Mouse (Mus musculus) MEL (cell line): Measurements from ENCODE around the gene Tomm20. TPM values are rescaled to one million over a fixed set of nuclear protein-coding genes. Genes with fewer than 3 reads are reported as not detected.

Source experiments
- DNase-seq: peaks from one replicate; pipeline ENCODE4 v3.0.0; 2011; ENCODE audit warnings: low read depth, low spot score
- H3K27ac ChIP-seq: 2 replicates; pipeline ENCODE4 v1.5.1; 2012; ENCODE audit warnings: low read depth, mild to moderate bottlenecking, control low read depth, low read length, moderate library complexity; ENCODE audit not compliant: control insufficient read depth
- H3K27me3 ChIP-seq, 2 experiments: fragments of 150-350 bp in 1 of 2; sonication (generic) in 1 of 2; 2 replicates each; pipeline ENCODE4 v1.6.1; 2012; ENCODE audit warnings: low read length in 2 of 2, mild to moderate bottlenecking in 2 of 2, improper control_type of control experiment in 1 of 2, moderate library complexity in 1 of 2; ENCODE audit not compliant: insufficient read depth in 2 of 2, control insufficient read depth in 1 of 2
- H3K36me3 ChIP-seq, 2 experiments: 2 replicates each; pipeline ENCODE4 v1.6.1; 2012 to 2014; ENCODE audit warnings: low read length in 2 of 2, improper control_type of control experiment in 1 of 2, inconsistent platforms in 1 of 2, mild to moderate bottlenecking in 1 of 2; ENCODE audit not compliant: insufficient read depth in 2 of 2, control insufficient read depth in 1 of 2
- H3K4me1 ChIP-seq, 2 experiments: fragments of 150-350 bp in 1 of 2; sonication (generic) in 1 of 2; 2 replicates each; pipeline ENCODE4 v1.6.1; 2012; ENCODE audit warnings: low read length in 2 of 2, improper control_type of control experiment in 1 of 2, mild to moderate bottlenecking in 1 of 2; ENCODE audit not compliant: insufficient read depth in 2 of 2, control insufficient read depth in 1 of 2
- H3K4me3 ChIP-seq, 2 experiments: fragments of 150-350 bp in 1 of 2; sonication (generic) in 1 of 2; 2 replicates each; pipeline ENCODE4 v1.5.1; 2012; ENCODE audit warnings: low read depth in 2 of 2, low read length in 2 of 2, mild to moderate bottlenecking in 2 of 2, moderate library complexity in 2 of 2, control low read depth in 1 of 2, improper control_type of control experiment in 1 of 2; ENCODE audit not compliant: control insufficient read depth in 1 of 2, insufficient read depth in 1 of 2
- H3K79me2 ChIP-seq: 2 replicates; pipeline ENCODE4 v1.6.1; 2012; ENCODE audit warnings: mild to moderate bottlenecking, low read length, moderate library complexity; ENCODE audit not compliant: control insufficient read depth, poor library complexity, insufficient read depth
- H3K9ac ChIP-seq: 2 replicates; pipeline ENCODE4 v1.6.1; 2012; ENCODE audit warnings: low read depth, mild to moderate bottlenecking, control low read depth, low read length, moderate library complexity; ENCODE audit not compliant: control insufficient read depth, poor library complexity, severe bottlenecking
- H3K9me3 ChIP-seq: fragments of 150-350 bp; sonication (generic); replicated peaks from 2 replicates; pipeline ENCODE4 v1.6.1; 2012; ENCODE audit warnings: mild to moderate bottlenecking, low read length, improper control_type of control experiment, moderate library complexity; ENCODE audit not compliant: insufficient read depth
- BHLHE40 ChIP-seq: IDR thresholded peaks from 2 replicates; pipeline ENCODE4 v1.6.1; 2012; ENCODE audit warnings: low read depth, mild to moderate bottlenecking, inconsistent platforms, low read length, improper control_type of control experiment, borderline replicate concordance
- CHD1 ChIP-seq: IDR thresholded peaks from 2 replicates; pipeline ENCODE4 v1.6.1; 2012; ENCODE audit warnings: low read depth, mild to moderate bottlenecking, inconsistent platforms, low read length, improper control_type of control experiment
- CTCF ChIP-seq, 3 experiments: IDR thresholded peaks in 2 of 3; conservative IDR thresholded peaks in 1 of 3; 2 replicates each; pipeline ENCODE4 v1.5.1; 2011 to 2012; ENCODE audit warnings: low read length in 3 of 3, low read depth in 2 of 3, mild to moderate bottlenecking in 2 of 3, improper control_type of control experiment in 1 of 3, inconsistent platforms in 1 of 3, mixed read lengths in 1 of 3, moderate library complexity in 1 of 3; ENCODE audit not compliant: control insufficient read depth in 1 of 3, insufficient read depth in 1 of 3, poor library complexity in 1 of 3, severe bottlenecking in 1 of 3
- ELF1 ChIP-seq: IDR thresholded peaks from 2 replicates; pipeline ENCODE4 v1.6.1; 2014; ENCODE audit warnings: low read depth, mild to moderate bottlenecking, inconsistent platforms, low read length, improper control_type of control experiment, moderate library complexity
- EP300 ChIP-seq, 2 experiments: IDR thresholded peaks; 2 replicates each; pipeline ENCODE4 v1.6.1; 2011; ENCODE audit warnings: improper control_type of control experiment in 2 of 2, low read length in 2 of 2, low read depth in 1 of 2, mild to moderate bottlenecking in 1 of 2
- ETS1 ChIP-seq: IDR thresholded peaks from 2 replicates; pipeline ENCODE4 v1.6.1; 2012; ENCODE audit warnings: low read depth, mild to moderate bottlenecking, inconsistent platforms, low read length, improper control_type of control experiment, moderate library complexity
- GABPA ChIP-seq: IDR thresholded peaks from 2 replicates; pipeline ENCODE4 v1.6.1; 2012; ENCODE audit warnings: low read depth, mild to moderate bottlenecking, inconsistent platforms, low read length, improper control_type of control experiment, moderate library complexity
- HCFC1 ChIP-seq: IDR thresholded peaks from 2 replicates; pipeline ENCODE4 v1.6.1; 2012; ENCODE audit warnings: low read depth, mild to moderate bottlenecking, inconsistent platforms, low read length, improper control_type of control experiment, moderate library complexity
- JUND ChIP-seq: IDR thresholded peaks from 2 replicates; pipeline ENCODE4 v1.6.1; 2011; ENCODE audit warnings: low read depth, mild to moderate bottlenecking, improper control_type of control experiment, low read length
- MAFK ChIP-seq: IDR thresholded peaks from 2 replicates; pipeline ENCODE4 v1.6.1; 2011; ENCODE audit warnings: low read depth, mild to moderate bottlenecking, low read length, improper control_type of control experiment, borderline replicate concordance
- MAX ChIP-seq: IDR thresholded peaks from 2 replicates; pipeline ENCODE4 v1.6.1; 2011; ENCODE audit warnings: low read length, improper control_type of control experiment
- MEF2A ChIP-seq: IDR thresholded peaks from 2 replicates; pipeline ENCODE4 v1.6.1; 2014; ENCODE audit warnings: low read depth, mild to moderate bottlenecking, inconsistent platforms, low read length, improper control_type of control experiment; ENCODE audit not compliant: poor library complexity, insufficient replicate concordance, severe bottlenecking; ENCODE audit errors: extremely low read depth
- MXI1 ChIP-seq: IDR thresholded peaks from 2 replicates; pipeline ENCODE4 v1.6.1; 2011; ENCODE audit warnings: mild to moderate bottlenecking, low read depth, low read length, improper control_type of control experiment
- MYC ChIP-seq: IDR thresholded peaks from 2 replicates; pipeline ENCODE4 v1.6.1; 2011; ENCODE audit warnings: low read depth, mild to moderate bottlenecking, low read length, improper control_type of control experiment, moderate library complexity
- POLR2A ChIP-seq, 2 experiments: IDR thresholded peaks; 2 replicates each; pipeline ENCODE4 v1.6.1; 2011 to 2012; ENCODE audit warnings: low read length in 2 of 2, mild to moderate bottlenecking in 2 of 2, control low read depth in 1 of 2, improper control_type of control experiment in 1 of 2, low read depth in 1 of 2, moderate library complexity in 1 of 2; ENCODE audit not compliant: control insufficient read depth in 1 of 2, insufficient read depth in 1 of 2, poor library complexity in 1 of 2
- POLR2AphosphoS2 ChIP-seq: IDR thresholded peaks from 2 replicates; pipeline ENCODE4 v1.6.1; 2011; ENCODE audit warnings: low read length, improper control_type of control experiment
- POLR2AphosphoS5 ChIP-seq: IDR thresholded peaks from 2 replicates; pipeline ENCODE4 v1.6.1; 2012; ENCODE audit warnings: low read depth, borderline replicate concordance, mild to moderate bottlenecking, inconsistent platforms, low read length, moderate library complexity, mixed read lengths
- RAD21 ChIP-seq: IDR thresholded peaks from 2 replicates; pipeline ENCODE4 v1.6.1; 2011; ENCODE audit warnings: mild to moderate bottlenecking, low read depth, low read length, improper control_type of control experiment
- RCOR1 ChIP-seq: IDR thresholded peaks from 2 replicates; pipeline ENCODE4 v1.6.1; 2012; ENCODE audit warnings: low read depth, mild to moderate bottlenecking, inconsistent platforms, low read length, improper control_type of control experiment
- SIN3A ChIP-seq: IDR thresholded peaks from 2 replicates; pipeline ENCODE4 v1.6.1; 2012; ENCODE audit warnings: low read length, improper control_type of control experiment, inconsistent platforms
- SMC3 ChIP-seq: IDR thresholded peaks from 2 replicates; pipeline ENCODE4 v1.6.1; 2011; ENCODE audit warnings: low read depth, low read length, improper control_type of control experiment
- TBP ChIP-seq: IDR thresholded peaks from 2 replicates; pipeline ENCODE4 v1.8.0; 2011; ENCODE audit warnings: low read depth, low read length, improper control_type of control experiment
- TCF12 ChIP-seq: IDR thresholded peaks from 2 replicates; pipeline ENCODE4 v1.6.1; 2014; ENCODE audit warnings: low read depth, mild to moderate bottlenecking, inconsistent platforms, low read length, improper control_type of control experiment, moderate library complexity
- USF1 ChIP-seq: IDR thresholded peaks from 2 replicates; pipeline ENCODE4 v1.6.1; 2014; ENCODE audit warnings: low read depth, mild to moderate bottlenecking, inconsistent platforms, low read length, improper control_type of control experiment, moderate library complexity
- USF2 ChIP-seq, 2 experiments: IDR thresholded peaks; 2 replicates each; pipeline ENCODE4 v1.6.1; 2011 to 2012; ENCODE audit warnings: improper control_type of control experiment in 2 of 2, low read length in 2 of 2, borderline replicate concordance in 1 of 2, inconsistent platforms in 1 of 2, low read depth in 1 of 2, mild to moderate bottlenecking in 1 of 2; ENCODE audit not compliant: insufficient read depth in 1 of 2
- ZKSCAN1 ChIP-seq: IDR thresholded peaks from 2 replicates; pipeline ENCODE4 v1.6.1; 2012; ENCODE audit warnings: low read depth, mild to moderate bottlenecking, inconsistent platforms, low read length, improper control_type of control experiment, moderate library complexity
- ZMIZ1 ChIP-seq: IDR thresholded peaks from 2 replicates; pipeline ENCODE4 v1.6.1; 2012; ENCODE audit warnings: low read depth, mild to moderate bottlenecking, inconsistent platforms, low read length, improper control_type of control experiment, moderate library complexity
- polyA plus RNA-seq, 2 experiments: library from polyadenylated mRNA; stranded (reverse) in 1 of 2; unstranded in 1 of 2; fragments of >175 nt in 1 of 2; fragments of >200 nt in 1 of 2; gene quantifications; 2 replicates each; pipeline versions ENCODE4 v1.2.1 to v1.2.4; 2012; ENCODE audit warnings: low replicate concordance in 2 of 2, low read depth in 1 of 2; ENCODE audit not compliant: insufficient read length in 2 of 2, insufficient read depth in 1 of 2, missing spikeins in 1 of 2
- total RNA-seq: library from RNA; depleted of rRNA; stranded (reverse); fragments of 300-350 nt; gene quantifications from 2 replicates; pipeline ENCODE4 v1.2.3, GENCODE M21; 2012

Gene Tomm20
- total and polyA plus RNA-seq, 3 experiments = 676 to 886 TPM; not detected in 1

DNA sequence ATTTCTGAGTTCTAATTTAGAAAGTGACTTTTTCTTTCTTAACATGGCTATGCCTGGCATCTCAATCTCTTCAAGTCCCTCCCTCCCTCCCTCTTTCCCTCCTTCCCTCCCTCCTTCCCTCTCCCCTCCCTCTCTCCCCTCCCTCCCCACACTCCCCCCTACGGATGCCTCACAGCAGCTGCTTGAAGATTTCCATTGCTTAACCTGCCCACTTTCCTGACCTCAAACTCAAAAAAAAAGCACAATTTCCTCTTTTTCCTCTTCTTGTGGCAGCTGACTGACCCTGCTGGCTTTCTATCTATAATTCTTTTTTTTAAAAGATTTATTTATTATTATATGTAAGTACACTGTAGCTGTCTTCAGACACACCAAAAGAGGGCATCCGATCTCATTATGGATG is 44.6 kb downstream of the Tomm20 start:
- Histone ChIP-seq H3K9ac (no peak overlapping the region), H3K79me2 (no peaks in the 10 kb centered on the region), H3K27me3 (peaks cover 1 to 4% of the 10 kb centered on the region in 2 experiments; a peak in 1 of 4 replicates), H3K27ac (no peak overlapping the region), H3K9me3 (no peaks in the 10 kb centered on the region), H3K4me1 (no peaks in the 10 kb centered on the region), H3K4me3 (no peak overlapping the region), H3K36me3 (no peaks in the 10 kb centered on the region)
- no peak for TF ChIP-seq BHLHE40
- no peak for TF ChIP-seq MAX
- no peak for TF ChIP-seq ELF1
- no peak for TF ChIP-seq USF2 (IDR thresholded peaks at IDR 0.05; ENCODE audit: borderline replicate concordance in 1 of 2, insufficient read depth in 1 of 2, low read depth in 1 of 2, low read length in 2 of 2)
- TF ChIP-seq MEF2A = no peak
- no peak for TF ChIP-seq ZKSCAN1
- TF ChIP-seq RAD21 = no peak
- no peak for TF ChIP-seq USF1
- no peak for TF ChIP-seq CHD1
- TF ChIP-seq MYC = no peak
- TF ChIP-seq MAFK = no peak
- no peak for TF ChIP-seq ETS1
- no peak for TF ChIP-seq ZMIZ1
- no peak for TF ChIP-seq EP300 (IDR thresholded peaks at IDR 0.05; ENCODE audit: low read depth in 1 of 2, low read length in 2 of 2)
- no peak for TF ChIP-seq HCFC1
- no peak for TF ChIP-seq JUND
- TF ChIP-seq GABPA = no peak
- DNase-seq = no peak

- H3K4me1 ChIP-seq = no peaks in the 10 kb centered on the region
- no peaks in the 10 kb centered on the region for H3K79me2 ChIP-seq
- H3K9ac ChIP-seq = no peak overlapping the region
- no peaks in the 10 kb centered on the region for H3K36me3 ChIP-seq
- H3K9me3 ChIP-seq = no peaks in the 10 kb centered on the region
- peaks cover 1 to 4% of the 10 kb centered on the region in 2 experiments; a peak in 1 of 4 replicates for H3K27me3 ChIP-seq
- no peak overlapping the region for H3K27ac ChIP-seq
- TF ChIP-seq RCOR1 = no peak
- no peak for TF ChIP-seq SMC3
- TF ChIP-seq BHLHE40 = no peak
- TF ChIP-seq EP300 (IDR thresholded peaks at IDR 0.05; ENCODE audit: low read depth in 1 of 2, low read length in 2 of 2) = no peak
- no peak for TF ChIP-seq POLR2AphosphoS2
- TF ChIP-seq POLR2A (IDR thresholded peaks at IDR 0.05; ENCODE audit: control insufficient read depth in 1 of 2, insufficient read depth in 1 of 2, low read depth in 1 of 2, low read length in 2 of 2, poor library complexity in 1 of 2) = no peak
- no peak for TF ChIP-seq CHD1
- TF ChIP-seq USF1 = no peak
- TF ChIP-seq POLR2AphosphoS5 = no peak
- TF ChIP-seq CTCF (IDR thresholded peaks at IDR 0.05 in 2 of 3, conservative IDR thresholded peaks at IDR 0.05 in 1 of 3; ENCODE audit: control insufficient read depth in 1 of 3, insufficient read depth in 1 of 3, low read depth in 2 of 3, low read length in 3 of 3, poor library complexity in 1 of 3, severe bottlenecking in 1 of 3) = no peak
- TF ChIP-seq HCFC1 = no peak
- no peak for TF ChIP-seq SIN3A
- TF ChIP-seq JUND = no peak
- no peak for TF ChIP-seq TBP
- TF ChIP-seq TCF12 = no peak
- no peak for TF ChIP-seq MXI1
- no peak for TF ChIP-seq USF2 (IDR thresholded peaks at IDR 0.05; ENCODE audit: borderline replicate concordance in 1 of 2, insufficient read depth in 1 of 2, low read depth in 1 of 2, low read length in 2 of 2)
- no peak for DNase-seq
- no peak overlapping the region for H3K4me3 ChIP-seq
These were observed 50.5 kb downstream of the Tomm20 start for GRCm38 (mm10) chr8:126895133-126895532.
